Mouse (Mus musculus): ENCODE measurements around the gene Gpr174.
A peak's percentile ranks its signal among the peaks of the same experiment; 100 is the strongest.
"Not testable (repeated sequence)": the region's sequence is repeated elsewhere in the genome, so short reads cannot be mapped to it uniquely, and the experiment has no call there.

The Gpr174 gene

GRCm38 (mm10) chrX:107255486-107256227 is at the start of gene Gpr174:
Gene Gpr174 (plus strand): TSS chrX:107255878.
- no peak for DNase-seq (ENCODE audit: low spot score in 2 of 2)

GRCm38 (mm10) chrX:107217577-107218090 is 38.0 kb upstream of the Gpr174 start:
- DNase-seq (ENCODE audit: low spot score in 2 of 2) = peak in 1 of 2 experiments; percentile 17

GRCm38 (mm10) chrX:107224846-107225245 is 30.8 kb upstream of the Gpr174 start:
- peak in 1 of 2 experiments; percentile 2 for DNase-seq (ENCODE audit: low spot score in 2 of 2)

- no peak for DNase-seq (ENCODE audit: low spot score in 2 of 2)
These were observed 24.5 kb upstream of the Gpr174 start for GRCm38 (mm10) chrX:107231214-107231613.

- DNase-seq (ENCODE audit: low spot score in 2 of 2) = no peak
These were observed 21.0 kb upstream of the Gpr174 start for GRCm38 (mm10) chrX:107234655-107235054.

GRCm38 (mm10) chrX:107236461-107236860 is 19.2 kb upstream of the Gpr174 start:
- DNase-seq (ENCODE audit: low spot score in 2 of 2) = no peak

- DNase-seq (ENCODE audit: low spot score in 2 of 2) = peak; percentile 31 to 51
These were observed 5.3 kb upstream of the Gpr174 start for GRCm38 (mm10) chrX:107250390-107250789.

- no peak for DNase-seq (ENCODE audit: low spot score in 2 of 2)
These were observed 8.9 kb downstream of the Gpr174 start for GRCm38 (mm10) chrX:107264619-107265018.

- DNase-seq (ENCODE audit: low spot score in 2 of 2) = peak; percentile 6 to 27
These were observed 21.9 kb downstream of the Gpr174 start for GRCm38 (mm10) chrX:107277606-107278005.

- no peak for DNase-seq (ENCODE audit: low spot score in 2 of 2)
These were observed 28.5 kb downstream of the Gpr174 start for GRCm38 (mm10) chrX:107284211-107284610.

GRCm38 (mm10) chrX:107297861-107298260 is 42.2 kb downstream of the Gpr174 start:
- not testable (repeated sequence) for DNase-seq (ENCODE audit: low spot score in 2 of 2)

- DNase-seq (ENCODE audit: low spot score in 2 of 2) = no peak
These were observed 43.1 kb downstream of the Gpr174 start for GRCm38 (mm10) chrX:107298761-107299160.

- no peak for DNase-seq (ENCODE audit: low spot score in 2 of 2)
These were observed 50.8 kb downstream of the Gpr174 start for GRCm38 (mm10) chrX:107306492-107306891.

- DNase-seq (ENCODE audit: low spot score in 2 of 2) = no peak
These were observed 56.9 kb downstream of the Gpr174 start for GRCm38 (mm10) chrX:107312533-107312932.

GRCm38 (mm10) chrX:107325697-107326381 is 70.2 kb downstream of the Gpr174 start:
- peak; percentile 47 to 60 for DNase-seq (ENCODE audit: low spot score in 2 of 2)

- DNase-seq (ENCODE audit: low spot score in 2 of 2) = peak in 1 of 2 experiments; percentile 5
These were observed 74.2 kb downstream of the Gpr174 start for GRCm38 (mm10) chrX:107329849-107330248.

- no peak for DNase-seq (ENCODE audit: low spot score in 2 of 2)
These were observed 80.9 kb downstream of the Gpr174 start for GRCm38 (mm10) chrX:107336609-107337008.

- DNase-seq (ENCODE audit: low spot score in 2 of 2) = peak; percentile 26 to 45
These were observed 86.3 kb downstream of the Gpr174 start for GRCm38 (mm10) chrX:107341980-107342379.

All from natural killer cell, adult 2 months (primary cell).